Mouse (Mus musculus) lung, adult 18-20 months (tissue): ENCODE measurements around the gene Top2b.

Experiments
- DNase-seq, 2 experiments: peaks; one replicate each; pipeline ENCODE4 v3.0.0; 2022; ENCODE audit warnings: mixed read lengths in 2 of 2

The Top2b gene

DNA sequence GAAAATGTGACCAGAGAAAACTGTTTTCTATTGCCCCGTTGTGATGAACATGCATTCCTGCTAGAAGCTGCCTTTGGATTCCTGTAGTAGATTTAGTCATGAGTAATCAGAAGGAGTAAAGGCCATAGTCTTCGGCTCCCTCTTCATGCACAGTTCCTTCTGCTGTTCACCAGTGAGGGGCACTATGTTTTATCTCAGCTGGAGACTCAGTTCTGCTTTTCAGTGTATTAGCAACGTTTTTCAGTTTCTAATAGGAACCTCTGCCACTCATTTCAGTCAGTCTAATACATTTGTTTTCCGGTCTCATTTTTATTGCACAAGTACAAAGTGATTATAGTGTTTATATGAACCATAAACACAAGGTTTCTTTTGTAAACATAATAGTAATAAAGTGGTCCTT is 62.6 kb downstream of the Top2b start:
- no peak for DNase-seq

GRCm38 (mm10) chr14:16431941-16432499 is 67.0 kb downstream of the Top2b start:
- DNase-seq, result no peak

- no peak for DNase-seq
Measured at GRCm38 (mm10) chr14:16432550-16432949, 67.6 kb downstream of the Top2b start.

GRCm38 (mm10) chr14:16433206-16433605 is 68.2 kb downstream of the Top2b start:
- DNase-seq, result no peak

- peak; percentile 44 to 60 for DNase-seq
Measured at GRCm38 (mm10) chr14:16434396-16435171, 69.6 kb downstream of the Top2b start.

GRCm38 (mm10) chr14:16437386-16437785 is 72.4 kb downstream of the Top2b start:
- no peak for DNase-seq

DNA sequence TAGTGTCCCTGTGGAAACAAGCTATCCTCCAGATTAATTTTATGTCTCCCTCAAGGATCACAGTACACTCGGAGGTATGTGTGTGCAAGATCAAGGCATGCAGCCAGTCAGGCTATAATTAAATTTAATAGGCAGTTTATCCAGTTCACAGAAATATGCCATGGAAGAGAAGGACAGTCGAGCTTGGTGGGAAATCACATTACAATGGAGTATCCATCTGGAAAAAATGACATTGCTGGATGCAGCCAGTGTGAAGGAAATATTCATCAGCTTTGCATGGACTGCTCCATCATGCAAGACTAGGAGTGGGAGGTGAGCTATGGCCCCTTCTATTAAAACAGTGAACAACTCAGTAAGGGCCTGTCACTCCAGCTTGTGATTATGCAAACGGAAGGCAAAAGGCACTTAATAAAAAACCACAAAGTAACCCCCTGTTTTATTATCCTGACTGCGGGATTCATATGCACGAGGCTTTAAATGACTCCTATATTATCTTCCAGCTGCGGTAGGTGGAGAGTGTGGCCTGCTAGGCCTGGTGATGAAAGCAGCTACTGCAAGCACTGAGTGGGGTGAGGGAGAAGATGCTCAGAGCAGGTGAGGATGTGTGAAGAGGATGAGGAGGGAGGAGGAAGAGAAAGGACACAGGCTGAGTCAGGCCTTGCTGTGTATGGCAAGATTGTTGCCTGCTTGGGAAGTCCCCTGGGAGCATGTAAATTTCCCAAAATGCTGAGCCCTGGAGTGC is 74.6 kb downstream of the Top2b start:
- no peak for DNase-seq

DNA sequence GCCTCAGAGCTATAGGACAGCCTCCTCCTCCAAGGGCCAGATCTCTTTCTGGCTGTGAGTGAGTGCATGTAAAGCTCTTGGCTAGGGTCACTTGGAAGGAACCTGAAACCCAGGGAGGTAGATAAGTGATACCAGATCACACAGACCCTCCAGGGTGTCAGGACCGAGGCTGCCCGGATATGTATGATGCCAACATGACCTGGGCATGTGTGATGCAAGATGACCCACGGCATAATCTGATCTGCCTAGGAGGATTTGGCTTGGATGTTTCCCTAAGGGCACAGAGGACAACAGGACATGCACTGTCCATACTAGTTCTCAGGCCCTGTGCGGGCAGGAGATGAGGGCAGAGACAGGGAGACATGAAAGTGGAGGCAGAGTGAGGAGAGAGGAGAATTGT is 79.9 kb downstream of the Top2b start:
- no peak for DNase-seq

DNA sequence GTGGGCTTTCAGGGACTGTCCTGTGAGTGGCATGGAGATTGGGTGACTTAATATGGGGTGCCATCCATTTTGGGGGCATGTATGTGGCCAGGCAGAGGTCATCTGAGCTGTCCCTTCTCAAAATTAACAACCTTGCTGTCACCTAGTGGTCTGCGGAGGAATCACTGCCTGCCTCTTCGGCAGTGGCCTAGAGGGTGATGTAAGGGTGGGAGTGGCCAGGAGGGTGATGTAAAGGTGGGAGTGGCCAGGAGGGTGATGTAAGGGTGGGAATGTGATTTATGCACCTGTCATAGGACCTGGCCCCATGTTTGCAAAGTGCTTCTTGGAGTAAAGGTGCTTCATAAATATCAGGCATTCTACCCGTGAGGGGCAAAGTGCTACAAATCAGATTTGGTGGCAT is 82.6 kb downstream of the Top2b start:
- DNase-seq, result peak in 1 of 2 experiments; percentile 19

DNA sequence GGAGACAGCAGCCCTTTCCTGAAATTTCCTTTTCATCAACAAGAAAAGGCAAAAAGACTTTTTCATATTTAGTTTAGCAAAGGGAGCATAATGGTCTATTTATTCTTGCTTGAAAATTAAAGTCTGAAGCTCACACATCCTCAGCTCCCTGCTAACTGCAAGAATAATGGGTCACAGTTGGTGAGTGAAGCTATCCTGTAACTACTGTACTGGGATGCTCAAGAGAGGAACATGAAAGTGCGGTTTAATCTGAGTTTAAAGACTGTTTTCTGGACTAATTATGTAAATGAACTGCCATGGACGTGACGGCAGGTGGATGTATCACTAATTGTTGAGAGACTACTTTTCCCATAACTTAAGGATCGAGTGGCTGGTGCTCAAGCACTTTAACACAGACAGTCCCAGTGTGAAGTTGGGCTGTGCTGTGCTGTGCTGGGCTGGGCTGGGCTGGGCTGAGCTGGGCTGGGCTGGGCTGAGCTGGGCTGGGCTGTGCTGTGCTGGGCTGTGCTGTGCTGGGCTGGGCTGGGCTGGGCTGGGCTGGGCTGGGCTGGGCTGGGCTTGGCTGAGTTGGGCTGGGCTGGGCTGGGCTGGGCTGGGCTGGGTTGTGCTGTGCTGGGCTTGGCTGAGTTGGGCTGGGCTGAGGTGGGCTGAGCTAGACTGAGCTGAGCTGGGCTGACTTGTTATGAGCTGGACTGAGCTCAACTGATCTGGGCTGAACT is 83.4 kb downstream of the Top2b start:
- no peak for DNase-seq

DNA sequence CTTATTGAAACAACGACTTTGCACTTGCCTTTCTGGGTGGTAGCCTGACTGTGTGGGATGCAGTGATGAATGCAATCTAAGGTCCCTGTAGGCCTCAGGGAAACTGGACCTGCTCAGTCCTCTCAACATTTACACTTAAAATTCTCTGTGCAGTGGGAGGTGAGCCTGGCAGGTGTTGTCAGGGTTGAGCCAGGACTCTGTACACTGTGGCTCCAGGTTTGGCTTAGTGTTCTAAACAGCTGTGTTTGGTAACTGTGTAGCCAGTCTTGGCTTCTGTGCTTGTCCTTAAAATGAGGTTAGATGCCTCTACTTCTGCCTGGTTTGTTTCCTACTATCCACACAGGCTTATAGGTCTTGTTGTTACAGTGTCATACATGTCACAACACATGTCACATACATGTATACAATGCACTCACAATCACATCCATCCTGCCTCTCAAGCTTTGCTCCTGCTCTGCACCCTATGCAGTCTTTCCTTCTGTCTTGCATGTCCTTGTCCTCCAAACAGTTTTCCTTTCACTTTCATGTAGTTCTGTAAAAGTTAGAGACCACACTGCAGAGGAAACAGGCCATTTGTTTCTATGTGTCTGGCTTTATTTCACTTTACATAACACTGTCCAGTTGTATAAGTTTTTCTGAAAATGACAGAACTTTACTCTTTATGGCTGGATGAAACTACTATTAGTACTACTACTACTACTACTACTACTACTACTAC is 113.8 kb downstream of the Top2b start:
- DNase-seq, result no peak

DNA sequence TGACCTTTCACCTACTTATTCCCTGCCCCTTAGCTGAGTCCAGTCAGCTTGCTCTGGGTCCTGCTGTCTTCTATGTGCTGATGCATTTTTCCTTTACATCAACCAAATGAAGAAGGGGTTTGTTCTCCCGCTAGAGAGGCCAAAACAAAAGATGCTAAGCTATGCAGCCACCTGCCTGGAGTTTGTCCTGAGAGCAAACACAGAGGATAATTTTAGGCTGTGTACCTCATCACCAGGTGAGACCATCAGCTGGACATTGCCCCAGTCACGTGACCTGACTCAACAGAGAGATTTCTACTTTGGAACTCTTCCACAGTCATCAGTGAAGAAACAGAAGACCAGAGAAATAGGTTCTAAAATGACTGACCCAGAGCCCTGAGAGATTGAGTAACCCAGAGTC is 114.5 kb downstream of the Top2b start:
- DNase-seq, result no peak

DNA sequence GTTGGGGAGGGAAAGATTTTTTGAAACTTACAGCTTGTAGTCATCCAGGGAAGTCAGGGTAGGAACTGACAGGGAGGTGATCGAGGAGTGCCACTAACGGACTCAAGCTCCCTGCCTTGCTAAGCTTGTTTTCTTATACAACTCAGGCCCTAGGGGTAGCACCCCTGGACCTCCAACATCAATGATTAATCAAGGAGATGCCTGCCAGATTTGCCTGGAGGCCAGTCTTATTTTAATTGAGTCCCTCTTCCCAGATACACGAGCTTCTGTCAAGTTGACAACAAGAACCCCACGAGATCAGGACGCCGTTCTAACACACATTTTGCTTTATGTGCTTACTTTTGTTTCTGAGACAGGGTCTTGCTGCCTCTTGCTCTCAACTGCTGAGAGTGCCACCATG is 115.6 kb downstream of the Top2b start:
- no peak for DNase-seq

GRCm38 (mm10) chr14:16483656-16484380 is 118.8 kb downstream of the Top2b start:
- DNase-seq, result peak; percentile 23 to 43
